Comparison of ENCODE assay signal across 22 mouse cellular contexts in the genomic region with DNA sequence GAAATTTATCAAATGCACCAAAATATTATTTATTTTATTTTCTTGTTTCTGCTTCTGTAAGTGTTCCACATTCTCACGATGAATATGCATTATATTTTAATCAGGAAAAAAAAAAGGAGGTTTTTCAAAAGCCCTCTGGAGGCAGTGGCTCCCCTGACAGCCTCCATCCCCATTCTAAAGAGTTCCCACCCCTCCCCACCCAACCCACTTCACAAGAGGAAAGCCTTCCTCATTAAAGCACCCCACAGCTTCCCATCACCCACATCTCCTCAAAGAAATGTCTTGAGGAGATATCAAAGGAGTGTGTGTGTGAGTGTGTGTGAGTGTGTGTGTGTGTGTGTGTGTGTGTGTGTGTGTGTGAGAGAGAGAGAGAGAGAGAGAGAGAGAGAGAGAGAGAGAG.
DNase-seq lines count a peak whose midpoint lies in the region; ATAC-seq and TF ChIP-seq lines count a peak whose summit lies in the region.
"Had no signal": no experiment of that assay in that cellular context is flagged by ENCODE, and none has a peak within 500 bp of the region (broad histone marks: within the 10 kb centered on the region; RNA-seq: fewer than 3 reads in every experiment).

No protein-coding gene starts in this region.

- no peak for DNase-seq in forebrain, embryonic 14.5 days (ENCODE audit: low spot score)
- no peak for DNase-seq in forebrain, postnatal 0 days
- no peak for DNase-seq in midbrain, embryonic 10.5 days (ENCODE audit: low spot score)
- no peak for DNase-seq in midbrain, postnatal 0 days (ENCODE audit: low spot score)
- DNase-seq in brain, embryonic 14.5 days (ENCODE audit: low read depth) = peak; percentile 72
- DNase-seq: adrenal gland, adult 2 months; adrenal gland, adult 8-10 months; adrenal gland, postnatal 10 days; adrenal gland, postnatal 14 days; adrenal gland, postnatal 25 days; adrenal gland, postnatal 36 days; B cell, adult 2 months; cerebellum, adult 11 months; cerebellum, adult 11-12 months; cerebellum, adult 18-20 months had no signal

- H3K27me3 ChIP-seq in forebrain, embryonic 15.5 days = no peaks in the 10 kb centered on the region
- no peaks in the 10 kb centered on the region for H3K27me3 ChIP-seq in forebrain, embryonic 14.5 days (replicated peaks; ENCODE audit: control insufficient read depth, insufficient read depth, low read length)
- H3K27me3 ChIP-seq in forebrain, postnatal 0 days (ENCODE audit: insufficient read depth, low read length) = no peaks in the 10 kb centered on the region
- H3K27me3 ChIP-seq in forebrain, embryonic 16.5 days (replicated peaks; ENCODE audit: control insufficient read depth, insufficient read depth, low read length) = no peaks in the 10 kb centered on the region
- H3K27me3 ChIP-seq in midbrain, embryonic 10.5 days (ENCODE audit: low read depth, poor library complexity, severe bottlenecking) = no peaks in the 10 kb centered on the region
- H3K27me3 ChIP-seq in midbrain, postnatal 0 days (ENCODE audit: insufficient read depth, low read length) = no peaks in the 10 kb centered on the region
- no peaks in the 10 kb centered on the region for H3K27me3 ChIP-seq in intestine, embryonic 16.5 days (replicated peaks; ENCODE audit: control insufficient read depth, insufficient read depth, low read length)

- peaks cover 66% of the 10 kb centered on the region for H3K4me1 ChIP-seq in forebrain, embryonic 15.5 days
- H3K4me1 ChIP-seq in forebrain, embryonic 14.5 days (ENCODE audit: control insufficient read depth, insufficient read depth, low read length) = peaks cover 38% of the 10 kb centered on the region
- H3K4me1 ChIP-seq in forebrain, postnatal 0 days (ENCODE audit: insufficient read depth) = peaks cover 24% of the 10 kb centered on the region
- H3K4me1 ChIP-seq in forebrain, embryonic 16.5 days (replicated peaks; ENCODE audit: control insufficient read depth, insufficient read depth, low read length) = peaks cover 49% of the 10 kb centered on the region
- peaks cover 24% of the 10 kb centered on the region for H3K4me1 ChIP-seq in midbrain, embryonic 10.5 days
- peaks cover 4% of the 10 kb centered on the region; the same call in 1 of the 2 replicates for H3K4me1 ChIP-seq in midbrain, postnatal 0 days (ENCODE audit: insufficient read depth, low read length)
- H3K4me1 ChIP-seq in intestine, embryonic 16.5 days (ENCODE audit: control insufficient read depth, insufficient read depth, low read length) = no peaks in the 10 kb centered on the region

- peak overlapping the region; percentile 67 for H3K27ac ChIP-seq in forebrain, embryonic 15.5 days (replicated peaks)
- no peak overlapping the region for H3K27ac ChIP-seq in forebrain, embryonic 14.5 days (ENCODE audit: low read depth, low read length)
- H3K27ac ChIP-seq in forebrain, postnatal 0 days (ENCODE audit: low read depth, low read length) = no peak overlapping the region
- H3K27ac ChIP-seq in forebrain, embryonic 16.5 days (ENCODE audit: low read length) = no peak overlapping the region
- 0 out of 2 replicates have a peak overlapping the region, but pooled peaks have one; percentile 13 for H3K27ac ChIP-seq in midbrain, embryonic 10.5 days (replicated peaks)
- H3K27ac ChIP-seq in midbrain, postnatal 0 days (ENCODE audit: low read depth, low read length) = no peak overlapping the region
- no peak overlapping the region for H3K27ac ChIP-seq in intestine, embryonic 16.5 days (ENCODE audit: low read length)

- H3K36me3 ChIP-seq in forebrain, embryonic 15.5 days = no peaks in the 10 kb centered on the region
- no peaks in the 10 kb centered on the region for H3K36me3 ChIP-seq in forebrain, embryonic 14.5 days (ENCODE audit: control insufficient read depth, insufficient read depth, low read length)
- H3K36me3 ChIP-seq in forebrain, postnatal 0 days (ENCODE audit: insufficient read depth) = no peaks in the 10 kb centered on the region
- H3K36me3 ChIP-seq in forebrain, embryonic 16.5 days (ENCODE audit: control insufficient read depth, insufficient read depth) = no peaks in the 10 kb centered on the region
- no peaks in the 10 kb centered on the region for H3K36me3 ChIP-seq in midbrain, embryonic 10.5 days
- no peaks in the 10 kb centered on the region for H3K36me3 ChIP-seq in midbrain, postnatal 0 days (ENCODE audit: insufficient read depth, low read length)
- H3K36me3 ChIP-seq in intestine, embryonic 16.5 days (ENCODE audit: control insufficient read depth, insufficient read depth, low read length) = no peaks in the 10 kb centered on the region
- H3K36me3 ChIP-seq: G1E had no signal

- H3K9me3 ChIP-seq in forebrain, embryonic 15.5 days = no peaks in the 10 kb centered on the region
- H3K9me3 ChIP-seq in forebrain, embryonic 14.5 days (replicated peaks; ENCODE audit: control insufficient read depth, low read length) = no peaks in the 10 kb centered on the region
- no peaks in the 10 kb centered on the region for H3K9me3 ChIP-seq in forebrain, postnatal 0 days (ENCODE audit: low read length)
- H3K9me3 ChIP-seq in forebrain, embryonic 16.5 days (ENCODE audit: control insufficient read depth, low read length) = no peaks in the 10 kb centered on the region
- H3K9me3 ChIP-seq in midbrain, embryonic 10.5 days (replicated peaks) = no peaks in the 10 kb centered on the region
- H3K9me3 ChIP-seq in midbrain, postnatal 0 days (ENCODE audit: low read length) = no peaks in the 10 kb centered on the region
- no peaks in the 10 kb centered on the region for H3K9me3 ChIP-seq in intestine, embryonic 16.5 days (ENCODE audit: control insufficient read depth, low read length)
- H3K9me3 ChIP-seq: G1E had no signal

- no peak for TF ChIP-seq POLR2A in brain, embryonic 14.5 days (IDR thresholded peaks at IDR 0.05; ENCODE audit: borderline replicate concordance, extremely low read depth, insufficient read depth, insufficient read length, poor library complexity, severe bottlenecking)

- no peak for TF ChIP-seq CTCF in forebrain, postnatal 0 days (IDR thresholded peaks at IDR 0.05; ENCODE audit: low read depth)
- TF ChIP-seq CTCF in midbrain, postnatal 0 days (IDR thresholded peaks at IDR 0.05) = no peak
- no peak for TF ChIP-seq CTCF in brain, embryonic 14.5 days (IDR thresholded peaks at IDR 0.05; ENCODE audit: borderline replicate concordance, extremely low read depth, insufficient read depth, insufficient read length)

- no peak for ATAC-seq in forebrain, embryonic 15.5 days (replicated peaks)
- ATAC-seq in forebrain, embryonic 14.5 days = no peak
- peak; percentile 54; the same call in 1 of the 2 replicates for ATAC-seq in forebrain, postnatal 0 days
- no peak for ATAC-seq in forebrain, embryonic 16.5 days
- ATAC-seq in midbrain, postnatal 0 days (ENCODE audit: low FRiP score) = no peak
- ATAC-seq in intestine, embryonic 16.5 days = no peak
- ATAC-seq: activated CD4-positive, CD25-positive, alpha-beta regulatory T cell, adult 4 months; CD4-positive, CD25-positive, alpha-beta regulatory T cell, adult 4 months; Patski had no signal

- H3K9ac ChIP-seq in forebrain, embryonic 15.5 days (replicated peaks) = no peak overlapping the region
- H3K9ac ChIP-seq in forebrain, embryonic 14.5 days (ENCODE audit: low read length) = no peak overlapping the region
- H3K9ac ChIP-seq in forebrain, postnatal 0 days = no peak overlapping the region
- H3K9ac ChIP-seq in forebrain, embryonic 16.5 days (replicated peaks; ENCODE audit: low read depth, low read length) = no peak overlapping the region
- no peak overlapping the region for H3K9ac ChIP-seq in midbrain, postnatal 0 days (replicated peaks; ENCODE audit: low read length, poor library complexity, severe bottlenecking)
- no peak overlapping the region for H3K9ac ChIP-seq in intestine, embryonic 16.5 days (ENCODE audit: low read depth, low read length)

- 84% methylated on average over 1 of the region's 1 CpGs for WGBS in forebrain, embryonic 15.5 days
- 67% methylated on average over 1 of the region's 1 CpGs for WGBS in forebrain, embryonic 14.5 days
- 58% methylated on average over 1 of the region's 1 CpGs for WGBS in forebrain, postnatal 0 days
- WGBS in forebrain, embryonic 16.5 days = 30% methylated on average over 1 of the region's 1 CpGs
- WGBS in midbrain, embryonic 10.5 days = 87% methylated on average over 1 of the region's 1 CpGs
- 59% methylated on average over 1 of the region's 1 CpGs for WGBS in midbrain, postnatal 0 days
- 76% methylated on average over 1 of the region's 1 CpGs for WGBS in intestine, embryonic 16.5 days

- no peak overlapping the region for H3K4me2 ChIP-seq in forebrain, embryonic 15.5 days (replicated peaks)
- no peak overlapping the region for H3K4me2 ChIP-seq in forebrain, embryonic 14.5 days (ENCODE audit: low read length)
- H3K4me2 ChIP-seq in forebrain, postnatal 0 days (ENCODE audit: low read depth) = no peak overlapping the region
- no peak overlapping the region for H3K4me2 ChIP-seq in forebrain, embryonic 16.5 days (ENCODE audit: low read length)
- no peak overlapping the region for H3K4me2 ChIP-seq in midbrain, postnatal 0 days (ENCODE audit: low read depth, low read length, poor library complexity, severe bottlenecking)
- no peak overlapping the region for H3K4me2 ChIP-seq in intestine, embryonic 16.5 days (ENCODE audit: low read depth, low read length)

- no peak overlapping the region for H3K4me3 ChIP-seq in forebrain, embryonic 15.5 days
- no peak overlapping the region for H3K4me3 ChIP-seq in forebrain, embryonic 14.5 days (ENCODE audit: low read depth, low read length)
- H3K4me3 ChIP-seq in forebrain, postnatal 0 days (ENCODE audit: low read depth, low read length) = no peak overlapping the region
- no peak overlapping the region for H3K4me3 ChIP-seq in forebrain, embryonic 16.5 days (replicated peaks; ENCODE audit: low read length)
- H3K4me3 ChIP-seq in midbrain, embryonic 10.5 days = no peak overlapping the region
- H3K4me3 ChIP-seq in midbrain, postnatal 0 days (ENCODE audit: low read depth, low read length) = no peak overlapping the region
- H3K4me3 ChIP-seq in intestine, embryonic 16.5 days (ENCODE audit: low read length) = no peak overlapping the region

Comparison
In these comparisons a context has a peak if more than half of its experiments do, and no peak if none do; other contexts are left out.
1. H3K27ac ChIP-seq: peak in forebrain, embryonic 15.5 days (single experiment) and midbrain, embryonic 10.5 days (single experiment); none in forebrain, embryonic 14.5 days (single experiment), forebrain, postnatal 0 days (single experiment), forebrain, embryonic 16.5 days (single experiment), midbrain, postnatal 0 days (single experiment) and intestine, embryonic 16.5 days (single experiment).